Mouse (Mus musculus): Measurements from ENCODE around the gene Elp1.

- no peak for TF ChIP-seq POLR2A (IDR thresholded peaks at IDR 0.05; ENCODE audit: extremely low read depth, insufficient read depth, low read length)
- TF ChIP-seq CTCF (IDR thresholded peaks at IDR 0.05; ENCODE audit: low read depth, low read length) = no peak
Observed at GRCm38 (mm10) chr4:56847400-56847799, 45.3 kb upstream of the Elp1 start.
